Mouse (Mus musculus) spleen, embryonic (tissue): ENCODE results near the gene Tox2.

Experiments used
- CTCF ChIA-PET: fragments of 350-600 bp; sonication (Branson Sonifier 250); formaldehyde crosslinking; loops from one replicate; lab custom pipeline; 2022; lab: Charles Lee

Gene Tox2

DNA sequence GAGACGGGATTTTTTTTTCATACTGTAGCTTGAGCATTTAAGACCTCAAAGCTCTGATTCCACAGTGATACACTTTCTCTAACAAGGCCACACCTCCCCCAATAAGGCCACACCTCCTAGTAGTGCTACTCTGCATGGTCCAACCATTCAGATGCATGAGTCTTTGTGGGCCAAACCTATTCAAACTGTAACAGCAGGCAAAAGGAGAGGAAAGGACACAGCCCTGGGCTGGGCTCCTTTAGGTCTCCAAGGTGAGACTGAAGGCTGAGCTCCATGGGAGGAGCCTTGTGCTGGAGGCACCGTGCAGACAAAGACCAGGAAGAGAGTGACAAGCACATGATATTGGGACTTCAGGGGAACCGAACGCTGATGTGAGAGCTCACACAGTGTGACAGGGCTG lies 114.4 kb downstream of the Tox2 start:
- CTCF ChIA-PET, result no interaction called here

DNA sequence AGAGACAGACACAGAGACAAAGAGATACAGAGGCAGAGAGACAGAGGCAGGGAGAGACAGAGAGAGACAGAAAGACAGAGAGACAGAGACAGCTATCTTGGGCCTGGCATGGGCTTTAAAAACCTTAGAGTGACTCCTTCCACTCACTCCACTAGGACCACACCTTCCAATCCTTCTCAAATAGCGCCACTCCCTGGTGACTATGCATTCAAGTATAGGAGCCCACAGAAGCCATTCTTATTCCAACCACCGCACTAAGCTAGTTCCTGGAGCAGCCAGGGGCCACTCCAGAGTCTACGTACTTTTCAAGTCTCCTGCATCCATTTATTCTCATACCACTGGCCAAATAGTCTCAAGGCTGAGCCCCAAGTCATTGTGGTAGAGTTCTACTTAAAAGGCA lies 115.9 kb downstream of the Tox2 start:
- CTCF ChIA-PET, result no interaction called here

DNA sequence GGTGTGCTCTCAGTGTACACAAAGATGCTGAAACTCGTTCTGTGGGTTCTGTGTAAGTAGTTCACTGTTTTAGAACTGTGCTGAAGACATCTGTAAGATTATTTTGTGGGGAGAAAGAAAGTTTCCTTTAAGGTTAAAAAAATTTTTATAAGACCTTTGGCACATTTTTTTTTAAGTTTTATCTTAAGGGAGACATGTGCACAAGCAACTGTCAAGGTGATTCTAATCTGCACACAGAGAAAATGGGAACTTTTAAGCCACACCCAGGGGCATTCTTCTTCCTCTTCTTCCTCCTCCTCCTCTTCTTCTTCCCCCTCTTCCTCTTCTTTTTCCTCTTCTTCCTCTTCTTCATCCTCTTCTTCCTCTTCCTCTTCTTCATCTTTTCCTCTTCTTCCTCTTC lies 120.2 kb downstream of the Tox2 start:
- CTCF ChIA-PET, result no interaction called here

DNA sequence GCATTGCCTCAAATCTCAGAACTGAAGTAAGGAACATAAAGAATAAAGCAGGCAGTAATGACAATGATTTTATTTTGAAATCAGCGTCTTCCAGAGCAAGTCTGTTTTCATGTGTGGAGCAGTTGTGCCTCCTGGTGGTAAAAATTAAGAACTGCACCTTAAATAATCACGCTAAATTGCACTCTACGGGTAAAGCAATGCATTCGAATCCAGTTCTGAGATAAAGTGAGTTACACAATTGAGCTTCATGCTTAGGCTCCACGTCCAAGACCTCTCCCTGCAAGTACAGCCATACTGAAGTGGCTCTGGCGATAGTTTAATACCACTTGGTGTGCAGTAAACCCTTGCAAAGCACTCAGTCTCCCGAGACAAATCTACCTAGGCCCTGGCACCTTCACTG lies 127.8 kb downstream of the Tox2 start:
- CTCF ChIA-PET, result interaction anchor here (0.7 kb wide), 1 partner anchor 1004 kb away, joined by 7 read pairs; no protein-coding TSS in a partner anchor

DNA sequence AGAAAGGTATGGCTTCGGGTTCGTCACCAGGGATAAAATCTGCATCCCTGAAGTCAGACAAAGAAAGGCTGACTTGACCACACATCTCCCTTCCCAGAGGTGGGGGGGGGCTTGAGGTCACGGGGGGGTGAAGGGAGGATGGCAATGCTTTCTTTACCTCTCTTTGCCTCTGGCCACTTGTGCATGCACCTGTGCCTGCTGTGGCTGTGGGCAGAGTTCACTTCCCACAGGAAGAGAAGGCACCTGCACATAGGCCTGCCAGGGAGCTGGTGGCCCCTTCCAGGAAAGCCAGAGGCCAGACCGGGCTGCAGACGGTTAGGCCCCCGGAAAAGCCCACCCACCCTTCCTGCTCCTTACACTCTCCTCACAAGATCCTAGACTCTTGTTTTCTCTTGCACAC lies 128.5 kb downstream of the Tox2 start:
- CTCF ChIA-PET, result interaction anchor here (0.7 kb wide), 1 partner anchor 1004 kb away, joined by 7 read pairs; no protein-coding TSS in a partner anchor

DNA sequence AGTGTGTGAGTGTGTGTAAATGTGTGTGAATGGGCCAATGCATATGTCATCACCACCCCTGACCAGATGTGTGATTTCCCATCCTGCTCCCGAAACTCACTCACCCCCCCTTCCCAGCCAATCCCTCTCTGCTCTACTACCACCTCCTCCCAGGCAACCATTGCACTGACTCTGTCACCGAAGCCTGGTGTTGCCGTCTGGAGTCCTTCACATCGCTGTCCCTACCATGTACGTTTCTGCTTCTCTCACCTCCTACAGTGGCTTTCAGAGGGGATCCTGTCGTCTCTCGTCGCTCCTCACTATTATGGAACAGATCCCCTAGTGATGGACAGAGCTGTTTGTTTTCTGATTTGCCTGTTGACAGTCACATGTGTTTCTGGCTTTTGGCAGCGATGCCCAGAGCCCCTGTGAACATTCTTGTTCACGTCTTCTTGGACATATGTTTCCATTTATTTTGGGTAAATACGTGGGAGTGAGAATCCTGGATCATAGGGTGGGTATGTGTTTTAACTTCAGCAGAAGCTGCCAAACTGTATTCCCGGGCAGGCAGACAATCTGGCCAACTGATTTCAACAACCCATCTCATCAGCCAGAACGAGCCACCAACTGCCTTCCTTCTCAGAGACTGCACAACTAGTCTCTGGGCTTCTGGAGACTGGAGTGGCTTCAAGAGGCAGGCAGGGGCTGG lies 129.6 kb downstream of the Tox2 start:
- CTCF ChIA-PET, result no interaction called here

DNA sequence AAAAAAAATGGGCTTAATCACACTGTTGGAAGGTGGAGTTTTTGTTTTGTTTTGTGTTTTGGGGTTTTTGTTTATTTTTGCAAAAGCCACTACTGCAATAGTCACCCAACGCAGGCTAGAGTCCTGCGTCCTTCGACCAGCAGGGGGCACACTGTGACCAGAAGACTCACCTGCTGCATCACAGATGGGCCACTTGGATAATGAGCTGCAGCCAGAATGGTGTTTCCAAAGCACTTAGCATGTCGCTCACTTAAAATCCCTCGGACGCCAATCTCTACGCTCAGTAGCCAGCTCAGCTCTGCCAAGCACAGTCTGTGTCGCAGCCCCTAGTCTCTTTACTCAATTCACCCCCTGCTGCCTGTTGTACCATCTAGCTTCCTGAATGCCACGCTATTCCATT lies 137.3 kb downstream of the Tox2 start:
- CTCF ChIA-PET, result no interaction called here

DNA sequence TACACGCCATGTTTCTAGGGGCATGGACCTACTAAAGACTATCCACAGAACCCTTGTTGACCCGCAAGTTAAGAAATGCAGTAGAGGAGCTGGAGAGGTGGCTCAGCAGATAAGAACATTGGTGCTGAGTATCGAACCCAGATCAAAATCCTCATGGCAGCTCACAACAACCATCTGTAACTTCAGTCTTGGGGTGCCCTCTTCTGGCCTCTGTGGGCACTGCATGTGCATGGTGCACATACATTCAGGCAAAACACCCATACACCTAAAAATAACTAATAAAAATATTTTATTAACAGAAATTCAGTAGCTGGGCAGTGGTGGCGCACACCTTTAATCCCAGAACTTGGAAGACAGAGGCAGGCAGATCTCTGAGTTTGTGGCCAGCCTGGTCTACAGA lies 140.7 kb downstream of the Tox2 start:
- CTCF ChIA-PET, result no interaction called here

DNA sequence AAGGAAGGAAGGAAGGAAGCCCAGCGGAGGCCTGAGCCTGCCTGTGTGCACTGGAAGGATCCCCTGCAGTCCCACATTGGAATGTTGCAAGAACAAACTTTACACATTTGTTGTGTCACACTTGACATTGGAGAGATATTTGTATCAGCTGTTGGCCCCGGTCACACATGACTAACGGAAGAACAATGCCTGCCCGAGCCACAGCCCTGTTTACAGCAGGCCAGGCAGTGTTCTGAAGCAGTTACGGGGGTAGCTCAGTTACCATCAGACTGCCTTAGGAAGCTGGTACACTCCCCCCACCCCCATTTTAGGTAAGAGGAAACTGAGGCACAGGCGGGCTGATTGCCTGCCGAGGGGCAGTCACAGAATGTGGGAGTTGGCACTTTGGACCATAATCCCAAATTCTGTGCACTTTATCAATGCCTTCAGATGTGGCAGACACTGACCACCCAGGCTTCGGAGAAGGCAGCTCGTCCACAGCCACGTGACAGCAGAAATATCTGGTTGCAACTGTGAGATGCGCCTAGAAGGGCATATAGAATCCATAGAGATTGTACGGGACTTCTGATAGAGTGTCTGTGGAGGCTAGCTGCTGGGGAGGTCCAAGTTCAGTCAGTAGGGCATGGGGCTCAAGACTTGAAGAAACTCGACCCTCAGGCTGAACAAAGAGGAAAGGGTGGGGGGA lies 142.2 kb downstream of the Tox2 start:
- CTCF ChIA-PET, result no interaction called here

DNA sequence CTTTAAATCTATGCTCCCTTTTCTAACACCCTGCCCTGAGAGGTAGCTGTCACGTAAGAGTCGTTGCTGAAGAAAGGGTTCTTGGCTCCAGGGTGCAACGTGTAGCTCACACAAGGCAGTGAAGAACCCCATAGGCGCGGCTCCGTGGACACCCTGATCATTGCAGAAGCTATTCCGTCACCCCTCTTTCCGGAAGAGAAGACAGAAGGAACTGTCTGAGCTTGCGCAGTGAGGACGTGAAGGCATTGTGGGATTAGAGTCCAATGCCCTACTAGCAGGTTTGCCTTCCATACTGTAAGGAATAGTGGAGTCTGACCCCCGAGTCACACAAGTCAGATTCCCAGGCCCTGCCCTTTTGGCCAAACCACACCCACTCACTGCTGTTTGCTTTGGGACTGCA lies 143.6 kb downstream of the Tox2 start:
- CTCF ChIA-PET, result no interaction called here

DNA sequence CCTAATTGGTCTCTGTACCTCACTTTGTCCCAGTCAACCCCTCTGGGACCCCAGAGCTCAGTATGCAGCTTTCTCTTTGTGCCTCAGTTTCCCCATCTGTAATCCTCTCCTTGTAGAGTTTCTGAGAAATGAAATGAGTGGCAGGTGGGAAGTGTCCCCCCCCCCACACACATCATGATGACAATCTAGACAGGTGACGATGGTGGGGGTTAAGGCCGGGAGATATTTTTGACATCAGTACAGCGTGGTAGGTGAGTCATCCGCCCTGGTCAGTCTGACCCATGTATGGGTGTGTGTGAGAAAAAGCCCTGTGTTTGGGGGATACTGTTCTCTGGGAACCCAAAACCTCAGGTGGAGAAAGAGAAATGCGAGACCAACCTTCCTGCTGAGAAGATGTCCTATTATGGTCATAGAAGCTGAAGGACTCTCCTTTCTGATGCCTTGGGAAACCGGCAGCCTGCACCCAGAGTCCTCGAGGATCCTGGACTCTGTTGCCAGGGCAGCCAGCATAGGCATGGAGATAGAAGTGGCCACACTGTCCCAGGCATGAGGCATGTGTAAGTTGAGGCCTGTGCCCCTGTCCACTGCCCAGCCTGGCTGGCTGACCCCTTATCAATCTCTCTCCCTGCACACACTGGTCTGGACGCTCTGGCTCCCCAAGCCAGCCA lies 144.7 kb downstream of the Tox2 start:
- CTCF ChIA-PET, result no interaction called here

DNA sequence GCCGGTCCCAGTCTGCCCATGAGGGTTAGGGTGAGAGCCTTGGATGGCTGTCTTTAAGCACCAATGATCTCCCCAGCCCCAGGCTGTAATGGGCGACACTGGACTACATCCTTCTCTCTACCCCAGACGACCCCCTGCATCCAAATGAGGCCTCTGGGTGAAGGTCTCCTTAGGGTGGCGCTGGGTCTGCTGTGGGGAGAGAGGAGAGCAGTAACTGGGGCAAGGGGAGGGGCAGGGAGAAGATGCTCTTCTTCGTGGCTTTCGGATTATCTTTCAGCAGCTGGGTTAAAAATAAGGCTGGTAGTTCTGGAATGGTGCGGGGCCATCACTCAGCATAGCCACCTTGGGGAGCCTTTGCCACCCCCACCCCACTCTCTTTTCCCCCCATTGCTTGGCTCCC lies 145.8 kb downstream of the Tox2 start:
- CTCF ChIA-PET, result no interaction called here

DNA sequence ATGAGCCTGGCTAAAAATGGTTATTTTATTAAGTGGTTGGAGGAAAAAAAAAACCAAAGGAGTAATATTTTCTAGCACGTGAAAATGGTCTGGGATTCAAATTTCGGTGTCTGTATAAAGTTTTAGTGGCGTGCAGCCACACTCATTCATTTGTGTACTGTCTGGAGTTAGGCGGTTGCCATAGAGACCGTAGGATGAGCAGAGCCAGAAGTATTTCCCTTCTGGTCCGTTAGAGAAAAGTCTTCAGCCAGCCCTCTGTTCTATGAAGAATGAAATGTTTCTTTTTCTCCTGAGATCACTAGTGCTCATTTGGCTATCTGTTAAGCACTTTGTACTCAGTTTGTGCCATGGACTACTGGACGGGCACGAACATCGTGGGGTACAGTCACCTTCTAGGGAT lies 146.5 kb downstream of the Tox2 start:
- CTCF ChIA-PET, result no interaction called here

DNA sequence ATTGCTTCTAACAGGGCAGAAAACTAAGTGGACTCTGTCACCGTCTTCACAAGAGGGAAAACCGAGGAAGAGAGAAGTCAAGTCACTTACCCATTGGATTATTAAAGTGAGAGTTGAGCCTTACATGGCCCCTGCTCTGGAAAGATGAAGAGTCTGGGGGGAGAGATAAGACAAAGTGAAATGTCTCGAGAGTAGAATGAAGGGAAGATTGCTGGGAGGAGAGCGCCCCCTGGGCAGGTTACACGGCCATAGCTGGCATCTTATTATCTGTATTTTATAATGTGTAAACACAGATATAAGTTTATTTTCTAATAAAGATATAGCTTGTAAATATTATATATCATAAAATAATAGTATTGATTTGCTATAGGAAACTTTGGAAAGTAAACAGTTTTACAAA lies 147.5 kb downstream of the Tox2 start:
- CTCF ChIA-PET, result no interaction called here

DNA sequence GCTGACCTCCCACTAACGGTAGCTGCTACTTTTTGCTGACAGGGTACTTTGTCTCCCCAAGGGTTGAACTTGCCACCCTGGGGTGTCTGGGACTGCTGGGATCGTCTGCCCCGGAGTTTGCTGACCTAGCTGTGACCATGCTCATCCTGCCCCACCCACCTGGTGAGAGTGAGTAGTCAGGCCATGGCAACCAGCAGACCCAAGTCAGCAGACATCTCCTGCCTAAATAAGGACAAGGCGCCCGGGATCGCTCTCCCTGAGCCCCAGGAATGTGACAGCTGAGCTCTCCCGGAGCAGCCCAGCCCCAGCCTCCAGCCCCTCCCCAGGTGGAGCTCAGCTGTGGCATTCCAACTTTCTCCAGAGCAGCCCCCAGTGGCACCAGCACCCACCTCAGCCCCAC lies 150.8 kb downstream of the Tox2 start:
- CTCF ChIA-PET, result interaction anchor here (0.6 kb wide), 1 partner anchor 409 kb away, joined by 6 read pairs; no protein-coding TSS in a partner anchor

DNA sequence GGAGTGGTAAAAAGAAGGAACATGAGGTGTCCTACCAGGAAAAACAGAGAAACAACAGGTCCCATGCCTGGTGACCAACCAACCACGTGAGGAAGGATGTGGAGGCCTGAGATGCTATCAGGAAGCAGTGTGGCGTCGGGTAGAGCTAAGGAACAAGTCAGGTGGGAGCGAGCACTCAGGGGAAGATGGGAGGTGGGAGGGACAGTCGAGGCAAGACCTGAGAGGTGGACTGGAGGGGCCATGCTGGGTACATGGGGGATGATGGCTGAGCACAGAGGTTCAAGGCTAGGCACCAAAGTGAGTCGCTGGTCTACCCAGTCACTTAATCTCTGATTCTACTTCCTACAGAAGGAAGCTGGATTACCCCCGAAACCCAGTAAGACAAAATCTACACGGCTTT lies 152.7 kb downstream of the Tox2 start:
- CTCF ChIA-PET, result no interaction called here

DNA sequence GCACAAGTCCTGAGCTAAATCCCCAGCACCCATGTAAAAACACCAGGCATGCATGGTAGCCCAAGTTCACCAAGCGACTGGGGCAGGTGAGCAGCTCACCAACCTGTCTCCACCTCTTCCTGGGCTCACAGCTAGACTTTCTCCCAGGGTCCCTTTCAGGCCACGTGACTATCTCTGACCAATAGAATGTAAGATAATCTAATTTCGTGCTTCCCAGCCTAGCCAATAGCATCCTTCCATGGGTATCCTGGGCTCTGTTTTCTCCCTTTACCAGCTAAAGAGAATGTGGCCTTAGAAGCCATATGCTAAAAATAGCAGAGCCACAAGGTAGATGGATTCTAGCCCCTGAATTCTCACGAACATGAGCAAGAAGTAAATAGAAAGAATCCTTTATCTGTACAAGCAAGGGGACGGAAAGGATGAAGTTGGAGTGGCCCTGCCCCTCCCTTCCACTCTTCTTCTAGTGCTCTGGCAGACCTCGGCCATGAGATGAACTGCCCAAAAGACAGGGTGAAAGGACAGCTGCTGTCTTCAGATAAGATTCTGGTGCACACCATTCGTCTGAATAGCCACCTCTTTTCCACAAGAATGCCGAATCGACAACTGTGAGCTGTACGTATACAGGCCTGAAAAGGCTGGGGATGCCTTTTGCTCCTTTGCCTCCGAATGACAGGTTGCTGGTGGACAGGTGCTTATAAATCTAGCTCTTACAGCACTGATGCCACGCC lies 153.4 kb downstream of the Tox2 start:
- CTCF ChIA-PET, result no interaction called here

DNA sequence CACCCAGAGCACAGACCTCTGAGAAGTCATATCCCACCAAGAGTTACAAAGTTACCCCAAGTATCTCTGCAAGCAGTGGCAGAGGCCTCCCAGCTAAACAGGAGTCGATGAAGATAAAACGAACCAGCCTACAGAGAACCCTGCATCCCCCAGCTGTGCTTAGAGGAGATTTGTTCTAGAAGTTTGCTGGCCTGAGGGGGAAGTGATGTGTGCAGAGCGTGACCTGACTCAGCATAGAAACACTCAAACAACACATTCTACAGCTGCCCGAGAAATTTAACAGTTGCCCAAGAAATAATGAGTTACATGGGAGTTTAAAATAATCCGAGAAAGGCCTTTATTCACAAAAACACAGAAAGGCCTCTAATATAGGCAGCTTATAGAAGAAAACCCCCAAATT lies 155.7 kb downstream of the Tox2 start:
- CTCF ChIA-PET, result no interaction called here

DNA sequence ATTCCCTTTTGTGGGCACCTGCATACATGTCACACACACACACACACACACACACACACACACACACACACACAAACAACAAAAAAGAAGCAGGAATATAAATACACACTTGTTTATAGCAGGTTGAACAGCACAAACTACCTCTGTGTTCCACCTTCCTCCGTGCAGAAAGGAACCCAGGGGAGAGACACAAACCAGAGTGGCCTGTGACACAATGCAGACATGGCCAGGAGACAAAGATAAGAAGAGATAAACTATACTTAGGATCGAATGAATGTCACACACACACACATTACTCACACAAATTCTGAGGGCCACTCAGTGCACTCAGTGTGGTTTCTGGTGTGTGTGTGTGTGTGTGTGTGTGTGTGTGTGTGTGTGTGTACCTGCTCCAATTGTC lies 156.3 kb downstream of the Tox2 start:
- CTCF ChIA-PET, result no interaction called here

DNA sequence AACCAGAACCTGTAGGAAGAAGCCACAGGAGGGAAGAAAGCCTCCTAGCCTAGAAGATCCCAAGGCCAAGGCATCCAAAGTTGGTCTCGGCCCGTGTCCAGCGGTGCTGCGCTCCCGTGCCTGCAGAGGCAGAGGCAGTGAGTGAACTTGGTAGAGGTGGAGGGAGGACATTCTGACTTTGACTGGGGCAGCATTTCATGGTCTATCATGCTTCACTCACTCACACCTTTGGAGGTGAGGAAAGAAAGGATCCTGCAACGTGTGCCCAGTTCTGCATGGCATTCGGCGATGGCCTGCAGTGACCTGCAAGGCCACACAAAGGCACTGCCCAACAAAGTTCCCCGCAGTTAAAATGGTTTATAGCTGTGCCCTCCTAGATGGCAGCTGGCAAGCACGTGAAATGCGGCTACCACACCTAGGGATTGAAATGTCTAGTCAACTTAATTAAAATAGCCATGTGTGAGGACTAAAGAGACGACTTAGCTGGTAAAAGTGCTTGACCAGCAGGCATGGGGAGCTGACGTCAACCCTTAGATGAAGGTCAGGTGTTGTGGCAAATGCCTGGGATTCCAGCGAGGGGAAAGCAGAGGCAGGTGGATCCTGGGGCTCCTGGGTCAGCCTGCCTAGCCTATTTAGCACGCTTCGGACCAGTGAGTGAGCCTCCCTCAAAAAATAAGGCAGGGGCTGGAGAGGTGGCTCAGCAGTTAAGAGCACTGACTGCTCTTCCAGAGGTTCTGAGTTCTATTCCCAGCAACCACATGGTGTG lies 158.1 kb downstream of the Tox2 start:
- CTCF ChIA-PET, result no interaction called here
